Mouse (Mus musculus) macrophage (primary cell): ENCODE data around the gene Cdkl5. TPM values are rescaled to one million over a fixed set of nuclear protein-coding genes. Genes with fewer than 3 reads are reported as not detected.
A peak's percentile ranks its signal among the peaks of the same experiment; 100 is the strongest.

ENCODE experiments used
- H3K27ac ChIP-seq: fragments of 350-480 bp; formaldehyde crosslinking; 2 replicates; pipeline ENCODE4 v1.9.0; 2021
- H3K36me3 ChIP-seq: fragments of 350-480 bp; formaldehyde crosslinking; 2 replicates; pipeline ENCODE4 v1.9.0; 2021; ENCODE audit errors: inconsistent target
- H3K4me3 ChIP-seq: fragments of 350-480 bp; formaldehyde crosslinking; 2 replicates; pipeline ENCODE4 v1.9.0; 2021; ENCODE audit errors: inconsistent target
- H3K79me2 ChIP-seq: fragments of 350-480 bp; formaldehyde crosslinking; 2 replicates; pipeline ENCODE4 v1.9.0; 2021; ENCODE audit errors: inconsistent target
- WGBS: methylation state at CpG from one replicate; pipeline ENCODE4 v1.1.7; 2026; ENCODE audit warnings: inconsistent platforms; ENCODE audit not compliant: missing documents; 5-methylcytosine and 5-hydroxymethylcytosine counted together
- polyA plus RNA-seq: library from polyadenylated mRNA; stranded (reverse); fragments of 250-400 nt; gene quantifications from 3 replicates; pipeline ENCODE4 v1.2.4, GENCODE M21; 2018; ENCODE audit warnings: inconsistent platforms
- total RNA-seq, 78 experiments: library from RNA; depleted of rRNA; stranded (reverse); fragments of 250-400 nt; gene quantifications; 1 replicate in 9 of 78; 2 replicates in 24 of 78; 3 replicates in 43 of 78; 4 replicates in 2 of 78; pipeline ENCODE4 v1.2.4; 2018; ENCODE audit warnings: inconsistent platforms in 56 of 78

Cdkl5 gene
- 1 to 10 TPM in 16 of 26 experiments, under 1 TPM in 9, not detected in 1; 0.33 to 2.8 (median 1.2) TPM for total RNA-seq (2018; cell fraction: chromatin; rRNA removed)
- 1 to 10 TPM in 3 of 26 experiments, under 1 TPM in 23; 0.30 to 1.3 (median 0.59) TPM for total RNA-seq (2018; cell fraction: cytosol; rRNA removed)
- total RNA-seq (2018; cell fraction: nucleus; rRNA removed): 1 to 10 TPM in 14 of 26 experiments, under 1 TPM in 12; 0.17 to 2.2 (median 1.1) TPM
- polyA plus RNA-seq: 0.29 to 0.75 TPM (median 0.40 TPM) in 3 replicates

DNA sequence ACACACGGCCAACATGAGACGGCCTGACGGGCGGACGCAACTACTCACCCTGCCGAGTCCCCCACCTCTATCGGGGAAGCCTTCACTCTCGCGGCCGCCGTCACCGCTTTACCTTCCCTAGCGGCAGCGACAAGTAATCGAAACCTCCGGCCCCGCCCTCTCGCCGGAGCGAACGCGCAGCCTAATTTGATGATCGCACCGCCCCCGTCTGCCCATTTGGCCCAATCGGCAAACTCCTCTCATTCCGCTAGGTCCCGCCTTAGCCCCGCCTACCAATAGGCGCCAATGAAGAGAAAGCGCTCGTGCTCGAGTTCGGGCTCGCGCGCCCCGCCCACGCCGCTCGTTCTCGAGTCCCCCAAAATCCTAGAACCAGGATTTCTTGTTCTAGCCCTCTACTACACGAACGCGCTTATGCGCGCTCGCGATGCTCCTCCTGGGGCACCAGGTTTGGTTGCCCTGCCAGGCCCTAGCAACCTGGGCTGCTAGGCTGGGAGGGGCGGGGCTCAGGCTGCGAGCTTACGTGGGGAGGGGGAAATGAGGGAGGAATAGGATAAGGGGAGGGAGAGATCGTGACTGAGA lies at the start of gene Cdkl5:
Gene Cdkl5 (minus strand): TSS at position 162 of the 579 bp plus-strand sequence.
- H3K4me3 ChIP-seq: peak within 1 kb of the TSS; percentile 55
- 32% methylated on average over 47 of the region's 53 CpGs for WGBS
- no peaks in the 10 kb centered on the region for H3K79me2 ChIP-seq
- H3K27ac ChIP-seq: no peak within 1 kb of the TSS
- H3K36me3 ChIP-seq: no peaks in the 10 kb centered on the region

DNA sequence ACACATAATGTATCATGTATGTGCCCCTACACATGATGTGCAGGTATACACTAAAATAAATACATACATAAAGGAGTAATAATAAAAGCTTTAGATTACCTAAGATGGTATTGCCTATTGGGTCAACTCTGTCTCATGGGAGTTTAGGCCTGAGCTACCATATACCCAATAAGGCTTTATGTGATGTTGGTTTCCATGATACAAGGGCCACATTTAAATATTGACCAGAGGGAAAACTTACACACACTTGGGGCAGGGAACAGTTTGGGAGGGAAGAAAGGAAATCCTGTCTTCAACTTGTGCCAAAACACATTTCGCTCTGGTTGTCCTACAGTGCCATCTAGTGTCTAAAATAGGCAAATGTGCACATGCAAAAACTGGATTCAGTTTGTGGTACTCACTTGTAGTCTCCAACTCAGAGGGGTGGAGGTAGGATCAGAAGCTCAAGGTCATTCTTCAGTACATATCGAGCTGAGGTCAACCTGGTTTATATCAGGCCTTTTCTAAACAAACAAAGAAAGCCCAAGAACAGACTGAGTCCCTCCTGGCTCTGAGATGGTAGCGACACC lies 38.8 kb upstream of the Cdkl5 start:
- Histone ChIP-seq H3K79me2 (no peaks in the 10 kb centered on the region), H3K36me3 (no peaks in the 10 kb centered on the region), H3K4me3 (no peak overlapping the region), H3K27ac (no peak overlapping the region)
- 51% methylated on average over 3 of the region's 3 CpGs for WGBS

DNA sequence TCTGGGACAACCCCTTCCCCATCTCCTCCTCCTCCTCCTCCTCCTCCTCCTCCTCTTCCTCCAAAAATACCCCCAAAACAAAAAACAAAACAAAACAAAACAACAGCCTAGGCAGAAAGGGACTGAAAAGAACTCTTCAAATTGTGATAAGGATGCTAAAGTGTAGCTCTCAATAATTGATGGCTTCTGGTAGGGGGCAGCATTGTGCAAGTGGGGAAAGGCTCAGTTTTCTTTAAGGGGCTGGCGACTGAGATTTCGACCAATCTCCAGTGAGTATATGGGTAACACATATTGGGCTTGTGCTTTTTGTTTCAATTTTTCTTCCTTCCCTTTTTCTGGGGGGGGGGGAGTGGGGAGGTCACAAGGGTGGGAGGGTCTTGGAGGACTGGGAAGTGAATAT lies 37.9 kb upstream of the Cdkl5 start:
- no peak overlapping the region for H3K4me3 ChIP-seq
- H3K36me3 ChIP-seq: no peaks in the 10 kb centered on the region
- WGBS: 60% methylated on average over 2 of the region's 2 CpGs
- H3K79me2 ChIP-seq: no peaks in the 10 kb centered on the region
- H3K27ac ChIP-seq: no peak overlapping the region

DNA sequence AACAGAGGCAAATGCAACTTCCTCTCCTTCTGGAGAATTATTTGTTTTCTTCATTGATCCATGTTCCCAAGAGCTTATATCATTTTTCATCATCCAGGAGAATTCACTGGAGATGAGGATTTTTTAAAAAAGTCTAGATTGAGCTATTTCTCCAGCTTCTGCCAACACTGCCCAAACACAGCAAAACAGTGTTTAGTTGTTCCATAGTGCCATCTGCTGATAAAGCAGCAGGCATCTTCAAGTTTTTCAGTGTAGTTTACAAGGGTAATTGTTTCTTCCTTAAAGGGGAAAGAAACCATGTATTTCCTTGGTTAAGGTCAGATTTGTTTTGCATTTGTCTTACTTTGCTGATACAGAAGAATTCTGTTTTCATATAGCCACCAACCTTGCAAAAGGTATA lies 35.7 kb upstream of the Cdkl5 start:
- H3K27ac ChIP-seq: no peak overlapping the region
- no peak overlapping the region for H3K4me3 ChIP-seq
- H3K79me2 ChIP-seq: no peaks in the 10 kb centered on the region
- no peaks in the 10 kb centered on the region for H3K36me3 ChIP-seq

DNA sequence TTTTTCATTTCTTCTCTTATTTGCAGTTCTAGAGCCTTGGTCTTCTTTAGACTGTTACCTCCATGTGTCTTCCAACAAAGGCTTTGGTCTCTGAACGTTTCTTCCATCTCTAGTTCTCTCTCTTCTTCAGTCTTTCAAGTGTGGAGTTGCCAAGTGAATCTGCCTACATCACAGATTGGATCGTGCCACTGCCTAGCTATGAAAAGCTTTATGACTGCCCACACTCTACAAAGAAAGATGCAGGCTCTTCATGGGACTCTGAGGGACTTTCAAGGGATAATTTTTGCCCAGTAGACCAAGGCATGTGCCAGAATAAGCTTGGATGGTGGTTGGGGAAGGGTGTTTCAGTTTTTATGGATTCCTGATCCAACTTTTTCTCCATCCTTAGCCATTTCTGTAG lies 30.0 kb upstream of the Cdkl5 start:
- 68% methylated on average over 2 of the region's 2 CpGs for WGBS
- H3K27ac ChIP-seq: no peak overlapping the region
- H3K36me3 ChIP-seq: no peaks in the 10 kb centered on the region
- no peak overlapping the region for H3K4me3 ChIP-seq
- H3K79me2 ChIP-seq: no peaks in the 10 kb centered on the region

DNA sequence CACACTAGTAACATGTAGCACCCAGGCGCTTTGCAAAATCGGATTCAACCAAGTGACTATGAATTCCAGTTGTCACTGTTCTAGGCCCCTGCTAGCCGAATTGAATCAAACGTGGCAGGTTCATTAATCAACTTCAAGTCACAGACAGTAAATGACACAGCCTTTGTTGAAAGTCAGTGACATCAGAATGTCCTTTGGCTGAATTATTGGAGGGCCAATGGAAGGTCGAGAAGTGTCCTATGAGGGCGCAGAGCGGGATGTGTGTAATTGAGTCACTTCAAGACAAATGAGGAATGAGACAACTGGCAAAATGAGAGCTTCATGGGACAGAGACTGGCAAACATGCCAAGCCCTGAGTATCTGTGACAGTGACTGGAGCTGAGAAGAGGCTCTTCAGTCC lies 27.0 kb upstream of the Cdkl5 start:
- Histone ChIP-seq H3K79me2 (no peaks in the 10 kb centered on the region), H3K27ac (no peak overlapping the region), H3K4me3 (no peak overlapping the region), H3K36me3 (no peaks in the 10 kb centered on the region)
- WGBS: 87% methylated on average over 7 of the region's 7 CpGs

DNA sequence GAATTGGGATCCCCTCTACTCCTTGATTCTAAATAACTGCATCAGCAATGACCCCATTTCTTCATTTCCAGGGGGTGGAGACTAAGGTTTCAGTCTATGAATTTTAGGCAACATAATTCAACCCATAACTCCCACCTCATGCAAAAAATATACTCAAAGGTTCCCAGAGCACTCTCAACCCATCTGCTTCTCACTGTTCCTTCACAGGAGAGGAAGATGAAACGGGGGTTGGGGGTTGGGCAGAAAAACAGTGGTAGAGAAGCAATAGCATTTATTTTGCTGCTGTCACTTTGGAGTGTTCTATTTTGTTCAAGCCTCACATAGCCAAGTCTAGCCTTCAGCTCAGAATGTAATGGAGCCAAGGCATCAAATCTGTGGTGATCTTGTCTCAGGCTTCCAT lies 23.7 kb upstream of the Cdkl5 start:
- no peak overlapping the region for H3K4me3 ChIP-seq
- no peaks in the 10 kb centered on the region for H3K36me3 ChIP-seq
- 93% methylated on average over 1 of the region's 1 CpGs for WGBS
- H3K79me2 ChIP-seq: no peaks in the 10 kb centered on the region
- no peak overlapping the region for H3K27ac ChIP-seq

DNA sequence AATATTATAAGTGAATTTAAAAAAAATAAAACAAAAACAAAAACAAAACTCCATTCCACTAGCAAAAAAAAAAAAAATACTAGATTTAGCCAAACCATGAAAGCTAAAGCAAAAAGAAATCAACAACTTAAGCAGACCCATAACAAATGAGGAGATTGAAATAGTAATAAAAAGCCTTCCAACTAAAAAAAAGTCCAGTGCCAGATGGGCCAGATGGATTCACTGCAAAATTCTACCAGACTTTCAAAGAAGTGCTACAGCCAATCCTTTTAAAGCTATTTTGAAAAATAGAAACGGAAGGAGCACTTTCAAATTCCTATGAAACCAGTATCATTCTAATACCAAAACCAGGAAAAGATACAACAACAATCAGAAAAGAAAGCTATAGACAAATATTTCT lies 11.8 kb upstream of the Cdkl5 start:
- WGBS: 89% methylated on average over 1 of the region's 1 CpGs
- H3K79me2 ChIP-seq: no peaks in the 10 kb centered on the region
- H3K4me3 ChIP-seq: no peak overlapping the region
- no peaks in the 10 kb centered on the region for H3K36me3 ChIP-seq
- no peak overlapping the region for H3K27ac ChIP-seq

DNA sequence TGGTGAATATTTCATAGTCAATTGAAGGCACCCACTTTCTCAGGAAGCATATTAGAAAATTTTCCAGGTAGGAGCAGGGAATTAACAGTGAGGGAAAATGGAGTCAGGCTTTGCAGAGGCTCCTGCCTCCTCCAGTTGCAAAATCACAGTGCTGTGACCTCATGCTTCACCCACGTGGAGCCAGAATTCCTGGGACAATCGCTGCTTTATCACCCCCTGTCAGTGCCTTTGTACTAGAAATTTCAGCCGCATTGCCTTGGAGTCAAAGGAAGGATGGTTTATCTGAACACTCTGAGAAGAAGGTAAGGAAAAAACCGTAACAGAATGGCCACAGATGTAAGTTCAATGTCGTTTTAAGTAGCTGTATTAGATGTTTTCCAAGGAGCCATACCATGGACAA lies 1.5 kb upstream of the Cdkl5 start:
- no peak overlapping the region for H3K4me3 ChIP-seq
- no peaks in the 10 kb centered on the region for H3K79me2 ChIP-seq
- WGBS: 69% methylated on average over 5 of the region's 5 CpGs
- H3K27ac ChIP-seq: no peak overlapping the region
- no peaks in the 10 kb centered on the region for H3K36me3 ChIP-seq

DNA sequence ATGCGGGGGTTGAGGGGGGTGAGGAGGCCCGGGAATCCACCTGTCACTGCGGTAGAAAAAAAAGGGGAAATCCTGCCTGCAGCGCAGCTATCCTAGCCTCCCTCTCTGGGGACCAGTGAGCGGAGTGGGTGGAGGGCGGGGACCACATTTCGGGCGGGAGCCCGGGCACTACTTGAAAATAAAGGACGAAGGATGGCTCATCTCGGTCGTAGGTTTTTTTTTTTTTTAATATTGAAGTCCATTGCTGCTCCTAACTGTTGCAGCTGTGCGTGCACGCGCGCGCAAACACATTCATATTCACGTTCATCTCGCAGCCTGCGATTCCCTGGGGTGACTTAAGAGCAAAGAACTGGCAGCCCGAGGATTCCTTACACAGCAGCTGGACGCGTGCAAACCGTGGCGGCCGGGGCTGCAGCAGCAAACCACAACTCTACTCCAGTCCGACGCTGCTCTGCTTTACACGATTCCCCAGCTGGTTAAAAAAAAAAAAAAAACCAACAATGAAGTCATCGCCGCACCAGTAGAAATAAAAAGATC lies 695 bp upstream of the Cdkl5 start:
- Histone ChIP-seq H3K79me2 (no peaks in the 10 kb centered on the region), H3K27ac (no peak overlapping the region), H3K4me3 (peak overlapping the region; percentile 55), H3K36me3 (no peaks in the 10 kb centered on the region)
- 27% methylated on average over 19 of the region's 31 CpGs for WGBS

DNA sequence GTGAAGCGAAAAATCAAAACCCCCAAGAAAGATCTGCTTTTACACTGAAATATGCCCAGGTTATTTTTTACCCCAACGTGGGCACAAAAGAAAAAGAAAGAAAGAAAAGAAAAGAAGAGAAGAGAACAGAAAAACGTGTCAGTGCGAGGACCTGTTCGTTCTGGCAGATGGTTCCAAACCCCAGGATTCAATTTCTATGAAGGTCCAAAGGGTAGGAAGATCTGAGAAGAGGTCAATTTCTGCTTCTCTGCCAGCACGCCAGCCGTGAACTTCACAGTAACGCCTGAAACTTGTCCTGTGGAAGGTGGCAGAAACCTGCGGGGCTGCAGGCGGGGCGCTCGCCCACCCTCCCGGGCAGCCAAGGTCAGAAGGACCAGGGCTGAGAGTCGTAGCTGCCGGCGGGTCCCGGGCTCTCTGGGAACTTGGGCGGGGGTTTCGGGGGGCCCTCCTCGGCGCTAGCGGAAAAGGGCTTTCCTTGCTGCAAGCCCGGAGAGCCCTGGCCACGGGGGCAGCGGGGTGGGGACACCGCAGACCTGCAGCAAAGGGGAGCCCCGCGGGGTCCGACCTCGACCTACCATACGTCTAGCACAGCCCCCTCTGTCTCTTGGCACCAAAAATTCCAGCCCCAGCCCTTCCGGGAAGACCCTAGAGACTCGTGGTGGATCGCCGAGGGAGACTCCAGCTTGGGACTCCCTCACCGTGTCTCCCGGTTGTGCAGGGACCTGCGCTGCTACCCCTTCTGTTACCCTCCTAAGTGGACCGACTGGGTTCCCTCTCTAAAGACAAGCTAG lies 560 bp downstream of the Cdkl5 start:
- peak overlapping the region; percentile 55 for H3K4me3 ChIP-seq
- H3K36me3 ChIP-seq: no peaks in the 10 kb centered on the region
- 22% methylated on average over 38 of the region's 39 CpGs for WGBS
- no peaks in the 10 kb centered on the region for H3K79me2 ChIP-seq
- no peak overlapping the region for H3K27ac ChIP-seq

DNA sequence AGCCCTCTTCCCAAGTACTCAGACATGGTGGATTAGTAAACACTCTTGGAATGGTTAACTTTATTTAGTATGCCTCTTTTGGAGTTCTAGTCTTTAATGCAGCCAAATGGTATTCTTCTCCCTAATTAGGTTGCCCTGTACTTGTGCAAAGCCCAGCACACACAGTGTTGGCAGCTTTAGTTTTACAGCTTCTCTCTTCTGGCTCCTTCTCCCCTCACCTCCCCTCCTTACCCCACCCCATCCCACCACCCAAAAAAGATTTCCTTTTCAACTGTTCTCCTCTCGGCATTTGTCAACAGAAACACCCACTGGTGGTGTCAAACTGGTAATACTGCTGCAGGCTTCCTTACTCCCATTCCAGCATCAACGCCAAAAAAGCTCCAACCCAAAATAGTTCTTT lies 1.8 kb downstream of the Cdkl5 start:
- 77% methylated on average over 2 of the region's 2 CpGs for WGBS
- H3K27ac ChIP-seq: no peak overlapping the region
- no peak overlapping the region for H3K4me3 ChIP-seq
- no peaks in the 10 kb centered on the region for H3K36me3 ChIP-seq
- no peaks in the 10 kb centered on the region for H3K79me2 ChIP-seq

DNA sequence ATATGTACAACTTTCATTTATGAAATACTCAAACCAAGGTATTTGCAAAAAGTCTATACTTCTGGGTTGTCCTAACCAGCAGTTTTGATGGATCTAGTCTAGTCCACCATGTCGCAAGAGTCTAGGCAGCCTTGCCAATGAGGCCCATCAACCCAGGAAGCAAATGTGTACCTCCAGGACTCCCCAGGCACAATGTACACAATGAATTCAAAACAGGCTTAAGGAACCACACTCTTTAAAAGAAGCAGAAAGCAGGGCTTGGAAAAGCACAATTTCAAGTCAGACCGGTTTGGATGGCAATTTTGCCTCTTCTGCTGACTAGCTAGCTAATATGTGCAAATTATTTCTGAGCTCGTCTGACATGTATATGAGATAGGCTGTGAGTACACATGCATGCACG lies 4.2 kb downstream of the Cdkl5 start:
- WGBS: 88% methylated on average over 4 of the region's 4 CpGs
- no peaks in the 10 kb centered on the region for H3K79me2 ChIP-seq
- no peak overlapping the region for H3K27ac ChIP-seq
- H3K4me3 ChIP-seq: no peak overlapping the region
- no peaks in the 10 kb centered on the region for H3K36me3 ChIP-seq

DNA sequence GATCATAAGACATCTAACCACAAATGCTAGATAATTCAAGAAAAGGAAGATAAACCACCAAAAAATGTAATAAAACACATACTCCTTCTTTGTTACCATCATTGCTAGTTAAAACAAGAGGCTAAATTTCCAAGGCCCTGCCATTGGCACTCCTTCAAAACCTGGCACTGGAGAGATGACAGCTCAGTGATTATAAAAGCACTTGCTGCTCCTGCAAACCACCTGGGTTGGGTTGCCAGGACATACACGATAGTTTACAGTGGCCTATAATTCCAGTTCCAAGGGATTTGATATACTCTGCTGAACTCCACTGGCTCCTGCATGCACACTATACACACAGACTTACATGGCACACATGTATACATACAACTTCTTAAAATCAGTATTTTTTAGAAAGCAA lies 16.6 kb downstream of the Cdkl5 start:
- WGBS: 100% methylated on average over 1 of the region's 1 CpGs
- H3K79me2 ChIP-seq: no peaks in the 10 kb centered on the region

DNA sequence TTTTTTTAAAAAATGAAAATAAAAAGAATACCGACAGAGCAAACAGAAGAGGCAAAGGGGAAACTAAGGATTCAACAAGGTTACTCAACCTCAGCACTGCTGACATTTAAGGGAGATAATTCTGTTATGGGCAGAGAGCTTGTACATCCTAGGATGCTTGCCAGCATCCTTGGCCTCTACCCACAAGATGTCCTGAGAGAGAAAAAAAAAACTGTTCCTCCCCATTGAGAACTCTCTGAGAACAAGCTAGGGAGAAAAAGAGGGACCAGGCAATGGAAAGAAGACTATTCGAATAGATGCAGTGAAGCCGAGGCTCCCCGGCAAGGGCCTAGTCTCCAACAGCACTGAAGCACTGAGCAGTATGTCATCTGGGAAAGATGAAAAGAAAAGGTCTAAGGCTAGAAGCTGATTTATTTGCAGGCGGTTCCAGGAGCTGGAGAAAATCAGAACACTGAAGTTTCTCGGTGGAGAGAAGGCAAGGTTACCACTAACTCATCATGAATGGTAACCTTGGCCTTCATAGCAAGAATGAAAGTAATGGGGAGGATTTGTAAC lies 22.4 kb downstream of the Cdkl5 start:
- no peak overlapping the region for H3K4me3 ChIP-seq
- 98% methylated on average over 6 of the region's 6 CpGs for WGBS
- H3K79me2 ChIP-seq: no peaks in the 10 kb centered on the region
- no peak overlapping the region for H3K27ac ChIP-seq
- no peaks in the 10 kb centered on the region for H3K36me3 ChIP-seq

More for the DNA sequence above, 16.6 kb downstream of the Cdkl5 start:
- H3K36me3 ChIP-seq: no peaks in the 10 kb centered on the region
- no peak overlapping the region for H3K4me3 ChIP-seq
- no peak overlapping the region for H3K27ac ChIP-seq
